Mouse (Mus musculus) right cerebral cortex, postnatal 25 days (tissue): Measurements from ENCODE around the gene Mzf1.

Experiments used
- DNase-seq: peaks from one replicate; pipeline ENCODE4 v3.0.0; 2022

Gene Mzf1

DNA sequence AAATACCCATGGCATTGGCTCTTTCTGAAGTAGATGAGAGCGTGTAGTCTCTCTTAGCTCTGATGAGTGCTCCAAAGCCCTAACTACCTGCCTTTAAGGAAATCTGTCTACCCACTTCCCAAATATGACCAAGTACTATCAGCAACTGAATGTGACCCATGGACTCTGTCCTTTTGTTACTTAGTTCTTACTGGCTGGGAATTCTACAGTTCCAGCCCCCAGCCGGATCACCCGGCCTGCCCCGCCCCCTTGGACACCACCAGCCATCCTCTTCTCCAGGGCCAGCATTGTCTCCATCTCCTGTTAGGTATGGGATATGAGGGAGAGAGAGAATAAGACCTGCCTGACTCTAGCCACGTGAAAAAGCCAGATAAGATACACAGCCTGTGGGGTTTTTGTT, 56.5 kb downstream of the Mzf1 start, which contains the start of gene Slc27a5:
Slc27a5 (minus strand) TSS at position 140 of the 400 bp plus-strand sequence.
- DNase-seq, result no peak

GRCm38 (mm10) chr7:12997230-12997629, 57.3 kb downstream of the Mzf1 start:
- DNase-seq, result no peak

- no peak for DNase-seq
These were observed 58.7 kb downstream of the Mzf1 start for GRCm38 (mm10) chr7:12995862-12996261.

- DNase-seq, result no peak
These were observed 61.4 kb downstream of the Mzf1 start for GRCm38 (mm10) chr7:12993148-12993547.
